Mouse (Mus musculus) heart, postnatal 10 days (tissue): ENCODE data around the gene Grin2b. TPM values are rescaled to one million over a fixed set of nuclear protein-coding genes. Genes with fewer than 3 reads are reported as not detected.
"Not testable (repeated sequence)": the region's sequence is repeated elsewhere in the genome, so short reads cannot be mapped to it uniquely, and the experiment has no call there.

Experiments used
- DNase-seq, 2 experiments: peaks; one replicate each; pipeline ENCODE4 v3.0.0; 2021
- intact Hi-C: fragments of 180-260 bp; cut with DNase I; formaldehyde crosslinking; loops from one replicate; pipeline ENCODE4 v1.15.1; 2025
- total RNA-seq, 2 experiments: library from RNA; stranded (reverse); gene quantifications; 2 replicates each; pipeline ENCODE4 v1.2.3; 2021

The Grin2b gene
- total RNA-seq, 2 experiments from 2014 or later = under 0.01 TPM; not detected in 1

DNA sequence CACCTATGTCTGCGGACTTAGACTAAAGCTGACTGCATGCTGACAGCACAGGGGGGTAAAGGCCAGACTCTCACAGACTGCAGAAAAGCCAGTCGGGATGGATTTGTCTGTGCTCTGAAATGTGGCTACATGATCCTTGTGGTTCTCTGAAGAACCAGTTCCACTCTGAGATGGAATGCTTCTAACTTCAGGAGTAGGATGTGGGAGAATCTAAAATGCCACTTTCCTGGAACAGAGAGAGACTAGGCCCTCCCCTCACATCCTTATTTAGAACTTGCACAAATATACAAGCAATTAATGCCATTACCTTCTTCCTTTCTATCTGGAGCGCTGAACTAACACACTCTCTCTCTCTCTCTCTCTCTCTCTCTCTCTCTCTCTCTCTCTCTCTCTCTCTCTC, 346.0 kb downstream of the Grin2b start:
- no peak for DNase-seq
- intact Hi-C loops = loop anchor here (5.0 to 10.0 kb wide), 3 partner anchors 300 to 583 kb away; no protein-coding TSS in a partner anchor

DNA sequence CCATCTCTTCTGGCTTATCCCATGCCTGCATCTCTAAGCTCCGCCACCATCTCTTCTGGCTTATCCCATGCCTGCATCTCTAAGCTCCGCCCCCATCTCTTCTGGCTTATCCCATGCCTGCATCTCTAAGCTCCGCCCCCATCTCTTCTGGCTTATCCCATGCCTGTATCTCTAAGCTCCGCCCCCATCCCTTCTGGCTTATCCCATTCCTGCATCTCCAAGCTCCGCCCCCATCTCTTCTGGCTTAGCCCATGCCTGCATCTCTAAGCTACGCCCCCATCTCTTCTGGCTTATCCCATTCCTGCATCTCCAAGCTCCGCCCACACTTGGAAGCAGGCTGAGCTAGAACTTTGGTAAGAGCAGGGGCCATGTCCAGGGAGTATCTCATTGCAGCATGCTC, 346.5 kb downstream of the Grin2b start:
- not testable (repeated sequence) for DNase-seq
- intact Hi-C loops = loop anchor here (5.0 to 10.0 kb wide), 3 partner anchors 299 to 582 kb away; no protein-coding TSS in a partner anchor

GRCm38 (mm10) chr6:135817391-135817790, 355.9 kb downstream of the Grin2b start:
- intact Hi-C loops = no loop called here
- no peak for DNase-seq

DNA sequence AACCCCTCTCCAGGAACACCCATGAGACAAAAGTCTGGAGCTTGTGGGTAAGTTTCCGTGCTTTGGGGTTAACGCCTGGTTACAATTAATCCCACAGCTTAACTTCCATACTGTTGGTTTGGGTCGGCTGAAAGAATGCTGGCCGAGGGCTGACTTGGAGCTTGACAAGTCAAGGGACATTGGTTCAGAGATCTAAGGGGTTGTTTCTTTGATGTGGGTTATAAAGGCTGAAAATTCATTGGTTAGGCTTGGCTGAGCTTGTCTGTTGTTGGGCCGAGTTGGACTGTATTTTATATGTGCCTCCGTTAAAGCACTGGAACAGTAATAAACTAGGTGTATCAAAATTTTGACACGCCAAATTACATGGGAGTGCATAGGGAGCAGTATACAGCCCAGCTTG, 359.6 kb downstream of the Grin2b start:
- intact Hi-C loops = no loop called here
- no peak for DNase-seq

GRCm38 (mm10) chr6:135805436-135805835, 367.9 kb downstream of the Grin2b start:
- intact Hi-C loops = no loop called here
- DNase-seq = no peak

DNA sequence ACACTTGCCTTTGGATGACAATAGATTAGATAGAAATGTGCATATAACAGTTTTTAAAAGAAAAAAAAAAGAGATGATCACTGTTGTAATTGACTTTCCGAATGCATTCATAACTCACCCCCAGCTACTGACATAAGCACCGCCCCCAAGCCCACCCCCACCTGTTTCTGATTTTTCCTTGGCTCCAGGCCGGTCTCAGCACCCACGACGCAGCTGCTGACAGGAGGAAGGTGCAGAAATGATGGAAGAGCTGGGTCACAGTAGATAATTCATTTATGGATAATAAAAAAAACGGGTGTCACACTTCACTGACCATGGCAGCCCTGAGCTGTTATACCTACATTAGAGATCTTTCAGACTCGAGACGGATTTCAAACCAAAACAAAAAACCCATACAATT, 373.4 kb downstream of the Grin2b start:
- intact Hi-C loops = no loop called here

GRCm38 (mm10) chr6:135798202-135798992, 374.9 kb downstream of the Grin2b start:
- no peak for DNase-seq
- intact Hi-C loops = no loop called here

More for the DNA sequence above, 373.4 kb downstream of the Grin2b start:
- DNase-seq = no peak

DNA sequence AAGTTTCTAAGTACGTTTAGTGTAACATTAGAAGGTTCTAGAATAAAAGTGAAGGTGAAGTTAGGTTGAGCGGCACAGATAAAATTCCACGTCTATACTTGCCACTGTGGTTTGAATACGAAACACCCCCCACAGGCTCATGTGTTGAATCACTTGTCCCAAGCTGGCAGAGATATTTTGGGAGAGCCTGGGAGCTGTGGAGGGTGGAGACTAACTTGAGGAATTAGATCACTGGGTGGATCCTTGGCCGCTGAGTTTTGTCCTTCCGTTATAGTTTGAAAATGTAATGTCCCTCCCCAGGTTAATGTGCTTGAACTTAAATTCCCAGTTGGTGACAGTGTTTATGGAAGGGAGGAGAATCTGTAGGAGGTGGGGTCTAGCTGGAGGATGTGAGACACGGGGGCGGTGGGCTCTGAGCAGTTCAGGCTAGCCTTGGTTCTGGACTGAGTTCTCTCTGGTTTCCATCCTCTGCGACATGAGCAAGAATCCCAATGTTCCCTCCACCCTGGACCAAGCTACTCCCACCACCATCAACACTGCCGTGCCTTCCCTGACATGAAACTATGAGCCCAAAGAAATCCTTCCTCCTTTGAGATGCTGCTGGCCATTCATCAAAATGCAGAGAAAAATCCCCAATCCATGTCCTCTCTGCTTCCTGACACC, 375.8 kb downstream of the Grin2b start:
- intact Hi-C loops = no loop called here
- DNase-seq = peak; percentile 14 to 17

DNA sequence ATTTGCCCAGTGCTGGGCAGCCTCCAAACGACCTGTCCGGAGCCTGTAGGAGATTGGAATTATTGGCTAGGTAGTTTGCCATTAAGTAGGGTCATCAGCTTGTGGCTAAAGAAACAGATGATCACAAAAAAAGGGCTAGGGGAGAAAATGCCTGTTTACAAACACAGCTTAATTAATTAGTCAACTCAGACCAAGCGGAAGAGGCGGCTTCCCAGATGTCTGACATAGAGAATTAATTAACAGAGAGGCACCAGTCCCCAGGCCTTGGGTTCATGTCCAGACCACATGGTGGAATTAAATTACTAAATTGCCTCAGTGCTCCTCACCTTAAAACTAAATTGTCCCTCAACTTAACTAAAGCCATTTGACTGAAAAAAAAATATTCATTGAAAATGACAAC, 376.4 kb downstream of the Grin2b start:
- intact Hi-C loops = no loop called here
- DNase-seq = no peak

- no peak for DNase-seq
- intact Hi-C loops = no loop called here
These were observed 381.9 kb downstream of the Grin2b start for GRCm38 (mm10) chr6:135791412-135791811.

DNA sequence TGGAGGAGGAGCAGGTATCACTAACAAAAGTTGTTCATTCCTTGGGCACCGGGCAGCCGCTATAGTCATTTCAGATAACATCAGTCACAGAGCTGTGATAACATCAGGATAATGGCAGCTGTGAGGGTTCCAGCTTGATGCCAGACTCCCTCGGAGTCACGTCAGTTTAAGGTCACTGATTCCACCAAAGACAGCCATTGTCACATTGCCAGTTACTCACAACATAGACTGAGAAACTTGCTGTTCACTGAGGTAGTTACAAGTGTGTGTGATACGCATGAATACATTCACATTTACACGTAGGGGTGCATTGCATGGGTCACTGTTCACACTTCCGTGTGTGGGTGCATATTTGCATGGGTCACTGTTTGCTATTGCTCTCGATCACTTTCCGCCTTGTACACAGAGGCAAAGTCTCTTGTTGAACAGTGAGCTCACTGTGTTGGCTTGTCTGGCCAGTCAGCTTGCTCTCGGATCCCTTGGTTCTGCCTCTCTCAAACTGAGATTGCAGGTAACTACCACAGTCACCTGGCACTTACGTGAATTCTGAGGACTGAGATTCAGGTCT, 383.6 kb downstream of the Grin2b start:
- intact Hi-C loops = no loop called here
- DNase-seq = no peak

- DNase-seq = no peak
- intact Hi-C loops = no loop called here
These were observed 398.6 kb downstream of the Grin2b start for GRCm38 (mm10) chr6:135774670-135775069.

GRCm38 (mm10) chr6:135767572-135767971, 405.7 kb downstream of the Grin2b start:
- intact Hi-C loops = no loop called here
- no peak for DNase-seq

DNA sequence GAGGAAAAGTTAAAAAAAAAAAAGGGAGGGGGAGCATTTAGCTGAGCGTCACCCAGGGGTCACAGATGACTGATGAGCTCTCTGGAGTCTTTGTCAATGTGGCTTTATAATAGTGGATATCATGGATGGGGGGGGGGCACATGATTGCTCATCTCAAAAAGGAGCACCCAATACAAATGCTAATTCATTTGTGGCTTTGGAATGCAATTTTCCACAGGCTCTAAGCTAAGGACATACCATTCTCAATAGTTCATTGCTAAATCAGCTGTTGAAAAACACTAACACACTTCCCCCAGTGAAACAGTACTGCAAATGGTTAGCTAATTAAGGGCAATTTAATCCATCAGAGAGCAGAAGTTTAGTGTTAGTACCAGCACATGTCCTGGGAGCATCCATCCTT, 414.6 kb downstream of the Grin2b start:
- intact Hi-C loops = no loop called here
- no peak for DNase-seq

DNA sequence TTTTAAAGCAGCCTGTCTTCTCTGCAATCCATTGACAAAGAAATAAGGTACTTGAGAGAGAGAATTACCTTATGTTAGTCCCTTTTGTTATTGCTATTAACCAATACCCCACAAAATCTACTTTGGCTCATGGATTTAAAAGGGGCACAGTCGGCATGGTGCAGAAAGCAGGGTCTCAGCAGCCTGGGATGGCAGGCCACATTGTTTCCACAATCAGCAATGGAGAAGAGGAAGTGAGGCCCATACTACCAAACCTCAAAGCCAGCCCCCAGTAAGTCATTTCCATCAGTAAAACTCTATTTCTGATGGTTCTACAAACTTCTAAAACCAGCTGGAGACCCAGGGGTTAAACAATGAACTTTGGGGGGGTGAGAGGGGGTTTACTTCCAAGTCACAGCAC, 417.2 kb downstream of the Grin2b start:
- no peak for DNase-seq
- intact Hi-C loops = no loop called here

DNA sequence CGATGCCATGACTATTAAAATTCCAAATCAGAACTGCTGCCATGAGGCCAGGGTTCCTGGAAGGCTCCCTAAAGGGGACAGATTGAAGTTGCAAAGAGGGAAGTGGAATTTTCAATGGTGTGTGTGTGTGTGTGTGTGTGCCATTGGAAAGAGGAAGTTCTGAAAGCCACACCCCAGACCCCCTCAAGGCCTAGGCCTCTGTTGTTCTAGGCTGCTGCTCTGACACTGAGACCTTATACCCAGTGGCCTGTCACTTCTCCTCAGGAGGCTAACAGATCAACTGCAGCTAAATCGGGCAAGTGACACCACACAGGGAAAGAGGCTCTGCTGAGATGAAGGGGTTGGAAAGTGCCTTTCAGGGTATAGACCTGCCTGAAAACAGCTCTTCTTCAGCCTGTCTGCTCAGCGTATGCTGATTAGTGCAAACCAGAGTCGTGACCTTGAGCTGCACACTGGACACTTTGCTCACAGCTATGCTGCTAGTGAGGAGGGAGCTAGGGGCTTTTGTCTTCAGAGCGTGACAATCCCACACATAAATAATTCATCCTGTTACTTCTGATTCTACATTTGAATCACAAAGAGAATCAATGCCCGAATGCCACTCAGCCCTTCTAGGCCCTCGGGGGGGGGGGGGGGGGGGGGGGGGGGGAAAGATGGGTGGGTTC, 424.8 kb downstream of the Grin2b start:
- DNase-seq = peak in 1 of 2 experiments; percentile 8
- intact Hi-C loops = no loop called here

DNA sequence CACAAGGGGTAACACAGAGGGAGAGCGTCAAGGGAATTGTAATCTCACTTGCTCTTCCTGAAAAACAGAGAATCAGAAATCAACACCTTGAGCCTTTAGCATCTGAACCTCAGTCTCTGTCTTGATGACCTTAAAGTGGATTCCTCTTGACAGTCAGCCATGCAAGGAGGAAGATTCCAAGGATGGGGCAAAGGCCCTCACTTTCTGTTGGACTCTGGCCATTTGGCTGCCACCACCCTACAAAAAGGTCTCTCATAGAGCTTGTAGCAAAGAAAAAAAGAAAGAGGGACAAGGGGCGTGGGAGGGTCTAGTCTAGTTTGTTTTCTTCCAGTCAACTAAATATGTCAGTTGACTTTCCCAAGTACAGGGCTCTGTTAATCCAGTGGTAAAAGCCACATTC, 427.7 kb downstream of the Grin2b start:
- no peak for DNase-seq
- intact Hi-C loops = no loop called here

- intact Hi-C loops = no loop called here
- DNase-seq = no peak
These were observed 439.0 kb downstream of the Grin2b start for GRCm38 (mm10) chr6:135734227-135734732.

DNA sequence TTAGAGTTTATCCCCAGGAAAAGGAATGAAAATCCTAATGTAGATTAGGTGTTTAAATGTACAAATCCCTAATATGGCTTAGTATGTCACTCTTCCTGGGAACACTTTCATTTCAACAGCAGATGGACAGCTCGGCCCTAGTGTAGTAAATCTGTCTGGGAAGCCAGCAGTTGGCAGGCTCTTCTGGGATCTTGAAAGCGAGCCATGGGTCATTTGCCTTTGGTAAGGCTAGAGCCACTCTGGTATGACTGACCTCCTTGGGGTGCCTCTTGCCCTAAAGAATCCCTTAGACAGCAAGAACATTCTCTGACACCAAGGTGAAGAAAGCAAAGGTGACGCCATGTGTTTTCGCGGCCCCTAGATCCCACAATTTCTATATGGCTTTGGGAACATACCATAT, 446.2 kb downstream of the Grin2b start:
- intact Hi-C loops = no loop called here
- no peak for DNase-seq

- intact Hi-C loops = no loop called here
- no peak for DNase-seq
These were observed 451.6 kb downstream of the Grin2b start for GRCm38 (mm10) chr6:135721706-135722105.

GRCm38 (mm10) chr6:135714906-135715305, 458.4 kb downstream of the Grin2b start:
- intact Hi-C loops = no loop called here
- DNase-seq = no peak
